Mouse (Mus musculus): Measurements from ENCODE around the gene Ano7. TPM values are rescaled to one million over a fixed set of nuclear protein-coding genes. Genes with fewer than 3 reads are reported as not detected.

Gene Ano7
- total RNA-seq (2021) = not detected
- long read RNA-seq, experiment 1, partial matches to known transcripts = 0 of 1 reads
- long read RNA-seq, experiment 1, other reads (novel, unspliced or antisense) = 1 of 1 reads
- long read RNA-seq, experiment 2 = 0 reads

- intact Hi-C loops (cut with DNase I) = no loop called here
- DNase-seq = no peak
Observed at GRCm38 (mm10) chr1:93373665-93374064, at the start of gene Ano7. Gene Ano7 (plus strand): TSS chr1:93373930.

GRCm38 (mm10) chr1:93323973-93324372, 49.8 kb upstream of the Ano7 start:
- intact Hi-C loops (cut with DNase I) = no loop called here

GRCm38 (mm10) chr1:93326446-93326845, 47.3 kb upstream of the Ano7 start:
- no peak for DNase-seq
- intact Hi-C loops (cut with DNase I) = no loop called here

More at GRCm38 (mm10) chr1:93323973-93324372, 49.8 kb upstream of the Ano7 start:
- DNase-seq = no peak

GRCm38 (mm10) chr1:93334621-93335020, 39.1 kb upstream of the Ano7 start:
- intact Hi-C loops (cut with DNase I) = no loop called here

GRCm38 (mm10) chr1:93342648-93343503, 30.9 kb upstream of the Ano7 start, which contains the start of the genes Ppp1r7 and Pask:
Gene Ppp1r7 (plus strand): TSS chr1:93342854.
Gene Pask (minus strand): TSS chr1:93343482.
- intact Hi-C loops (cut with DNase I) = loop anchor here (2.0 to 10.0 kb wide), 5 partner anchors 106 to 388 kb away; partner anchors contain the start of genes Farp2, Gpr35, Hdlbp and Sned1
- peak; percentile 92 to 95 for DNase-seq

More at GRCm38 (mm10) chr1:93334621-93335020, 39.1 kb upstream of the Ano7 start:
- DNase-seq = no peak

GRCm38 (mm10) chr1:93343504-93344047, 30.2 kb upstream of the Ano7 start:
- peak; percentile 91 to 94 for DNase-seq
- intact Hi-C loops (cut with DNase I) = loop anchor here (2.0 to 10.0 kb wide), 5 partner anchors 106 to 389 kb away; partner anchors contain the start of genes Farp2, Gpr35, Hdlbp and Sned1

GRCm38 (mm10) chr1:93347176-93347575, 26.6 kb upstream of the Ano7 start:
- no peak for DNase-seq
- intact Hi-C loops (cut with DNase I) = loop anchor here (10.0 kb wide), 2 partner anchors 128 to 392 kb away; partner anchors contain the start of genes Gpr35 and Hdlbp

- DNase-seq = no peak
- intact Hi-C loops (cut with DNase I) = loop anchor here (10.0 kb wide), 2 partner anchors 125 to 395 kb away; partner anchors contain the start of genes Gpr35 and Hdlbp
Observed at GRCm38 (mm10) chr1:93349701-93350100, 24.0 kb upstream of the Ano7 start.

GRCm38 (mm10) chr1:93352724-93353123, 21.0 kb upstream of the Ano7 start:
- DNase-seq = no peak
- intact Hi-C loops (cut with DNase I) = no loop called here

GRCm38 (mm10) chr1:93362661-93363060, 11.1 kb upstream of the Ano7 start:
- intact Hi-C loops (cut with DNase I) = no loop called here
- DNase-seq = no peak

GRCm38 (mm10) chr1:93365641-93366040, 8.1 kb upstream of the Ano7 start:
- intact Hi-C loops (cut with DNase I) = no loop called here
- DNase-seq = no peak

GRCm38 (mm10) chr1:93377307-93377706, 3.6 kb downstream of the Ano7 start:
- intact Hi-C loops (cut with DNase I) = no loop called here

GRCm38 (mm10) chr1:93379117-93379516, 5.4 kb downstream of the Ano7 start:
- no peak for DNase-seq
- intact Hi-C loops (cut with DNase I) = no loop called here

More at GRCm38 (mm10) chr1:93377307-93377706, 3.6 kb downstream of the Ano7 start:
- DNase-seq = no peak

- intact Hi-C loops (cut with DNase I) = no loop called here
- no peak for DNase-seq
Observed at GRCm38 (mm10) chr1:93387198-93387597, 13.5 kb downstream of the Ano7 start.

GRCm38 (mm10) chr1:93388906-93389305, 15.2 kb downstream of the Ano7 start:
- intact Hi-C loops (cut with DNase I) = no loop called here
- no peak for DNase-seq

GRCm38 (mm10) chr1:93401191-93402052, 27.7 kb downstream of the Ano7 start:
- DNase-seq = peak in 1 of 2 experiments; percentile 13
- intact Hi-C loops (cut with DNase I) = no loop called here

GRCm38 (mm10) chr1:93403403-93403802, 29.7 kb downstream of the Ano7 start:
- DNase-seq = no peak
- intact Hi-C loops (cut with DNase I) = no loop called here

GRCm38 (mm10) chr1:93432087-93432486, 58.4 kb downstream of the Ano7 start:
- DNase-seq = no peak
- intact Hi-C loops (cut with DNase I) = no loop called here

GRCm38 (mm10) chr1:93439321-93439720, 65.6 kb downstream of the Ano7 start:
- intact Hi-C loops (cut with DNase I) = no loop called here
- DNase-seq = no peak
